Mouse (Mus musculus) midbrain, embryonic 15.5 days (tissue): ENCODE data around the gene Ifnab. TPM values are rescaled to one million over a fixed set of nuclear protein-coding genes. Genes with fewer than 3 reads are reported as not detected.

ENCODE experiments used
- ATAC-seq: fragments of 200-750 bp; cut with Nextera tagmentation; replicated peaks from 2 replicates; pipeline ENCODE4 v1.8.0; 2017; ENCODE audit warnings: moderate TSS enrichment
- H3K27ac ChIP-seq: fragments of 300-500 bp; sonication (generic); 2 replicates; pipeline ENCODE4 v1.5.1; 2015; ENCODE audit warnings: mild to moderate bottlenecking, inconsistent platforms
- H3K27me3 ChIP-seq: fragments of 300-500 bp; sonication (generic); replicated peaks from 2 replicates; pipeline ENCODE4 v1.6.1; 2015; ENCODE audit warnings: inconsistent platforms
- H3K36me3 ChIP-seq: fragments of 300-500 bp; sonication (generic); replicated peaks from 2 replicates; pipeline ENCODE4 v1.6.1; 2015; ENCODE audit warnings: inconsistent platforms
- H3K4me1 ChIP-seq: fragments of 300-500 bp; sonication (generic); 2 replicates; pipeline ENCODE4 v1.6.1; 2015; ENCODE audit warnings: inconsistent platforms
- H3K4me2 ChIP-seq: fragments of 300-500 bp; sonication (generic); 2 replicates; pipeline ENCODE4 v1.6.1; 2015; ENCODE audit warnings: inconsistent platforms, mild to moderate bottlenecking, moderate library complexity
- H3K4me3 ChIP-seq: fragments of 300-500 bp; sonication (generic); 2 replicates; pipeline ENCODE4 v1.5.1; 2015; ENCODE audit warnings: mild to moderate bottlenecking, inconsistent platforms
- H3K9ac ChIP-seq: fragments of 300-500 bp; sonication (generic); 2 replicates; pipeline ENCODE4 v1.6.1; 2015; ENCODE audit warnings: mild to moderate bottlenecking, inconsistent platforms
- H3K9me3 ChIP-seq: fragments of 300-500 bp; sonication (generic); 2 replicates; pipeline ENCODE4 v1.6.1; 2016; ENCODE audit warnings: inconsistent platforms
- WGBS: fragments of 180-500 bp; shearing (Covaris S2); methylation state at CpG from one replicate; pipeline ENCODE4 v1.1.7; 2015; ENCODE audit warnings: mixed read lengths; 5-methylcytosine and 5-hydroxymethylcytosine counted together
- polyA plus RNA-seq: library from polyadenylated mRNA; unstranded; fragments of >200 nt; fragmentation: Nextera tagmentation; extraction: Ambion mirVana; gene quantifications from 2 replicates; pipeline ENCODE4 v1.2.1, GENCODE M21; 2015

Gene Ifnab
- polyA plus RNA-seq = not detected in 2 replicates

DNA sequence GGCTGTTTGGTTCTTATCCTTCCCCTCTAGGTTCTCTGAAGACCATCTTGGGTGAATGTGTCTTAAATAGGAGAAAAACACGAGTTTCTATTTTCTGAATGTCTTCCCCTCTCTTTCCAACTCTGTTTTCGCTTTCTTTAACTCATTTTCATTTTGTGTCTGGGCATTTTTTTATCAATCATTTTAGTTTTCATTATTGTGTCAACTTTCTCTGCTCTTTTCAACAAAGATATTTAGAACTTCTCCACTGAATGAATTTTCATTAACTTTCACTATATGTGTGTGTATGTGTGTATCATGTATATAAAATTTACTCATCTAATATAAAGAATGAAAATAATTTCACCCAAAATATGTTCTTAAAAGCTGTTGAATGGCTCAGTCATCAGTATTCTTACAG lies at the start of gene Ifnab:
Gene Ifnab (minus strand): TSS at position 101 of the 400 bp plus-strand sequence.
- Histone ChIP-seq H3K4me2 (no peak within 1 kb of the TSS), H3K36me3 (no peaks in the 10 kb centered on the region), H3K4me1 (no peaks in the 10 kb centered on the region), H3K27ac (no peak within 1 kb of the TSS), H3K4me3 (no peak within 1 kb of the TSS), H3K9ac (no peak within 1 kb of the TSS), H3K27me3 (no peaks in the 10 kb centered on the region), H3K9me3 (no peaks in the 10 kb centered on the region)
- no peak for ATAC-seq
- 69% methylated on average over 2 of the region's 2 CpGs for WGBS

GRCm38 (mm10) chr4:88739036-88739435 lies 47.9 kb upstream of the Ifnab start:
- no peaks in the 10 kb centered on the region for H3K36me3 ChIP-seq

GRCm38 (mm10) chr4:88738480-88738879 lies 47.3 kb upstream of the Ifnab start:
- no peak for ATAC-seq
- H3K9me3 ChIP-seq = no peaks in the 10 kb centered on the region

More at GRCm38 (mm10) chr4:88739036-88739435, 47.9 kb upstream of the Ifnab start:
- H3K9ac ChIP-seq = no peak overlapping the region
- no peak overlapping the region for H3K4me3 ChIP-seq
- H3K4me1 ChIP-seq = no peaks in the 10 kb centered on the region
- no peak overlapping the region for H3K27ac ChIP-seq
- H3K27me3 ChIP-seq = no peaks in the 10 kb centered on the region
- H3K9me3 ChIP-seq = no peaks in the 10 kb centered on the region
- no peak overlapping the region for H3K4me2 ChIP-seq
- 90% methylated on average over 6 of the region's 6 CpGs for WGBS
- no peak for ATAC-seq

GRCm38 (mm10) chr4:88727324-88727723 lies 36.2 kb upstream of the Ifnab start:
- WGBS = 0% methylated on average over 1 of the region's 1 CpGs
- no peak for ATAC-seq

More at GRCm38 (mm10) chr4:88738480-88738879, 47.3 kb upstream of the Ifnab start:
- H3K4me3 ChIP-seq = no peak overlapping the region
- H3K4me2 ChIP-seq = no peak overlapping the region
- no peak overlapping the region for H3K27ac ChIP-seq
- no peaks in the 10 kb centered on the region for H3K27me3 ChIP-seq
- no peak overlapping the region for H3K9ac ChIP-seq
- WGBS = 5% methylated on average over 2 of the region's 2 CpGs
- no peaks in the 10 kb centered on the region for H3K4me1 ChIP-seq
- no peaks in the 10 kb centered on the region for H3K36me3 ChIP-seq

DNA sequence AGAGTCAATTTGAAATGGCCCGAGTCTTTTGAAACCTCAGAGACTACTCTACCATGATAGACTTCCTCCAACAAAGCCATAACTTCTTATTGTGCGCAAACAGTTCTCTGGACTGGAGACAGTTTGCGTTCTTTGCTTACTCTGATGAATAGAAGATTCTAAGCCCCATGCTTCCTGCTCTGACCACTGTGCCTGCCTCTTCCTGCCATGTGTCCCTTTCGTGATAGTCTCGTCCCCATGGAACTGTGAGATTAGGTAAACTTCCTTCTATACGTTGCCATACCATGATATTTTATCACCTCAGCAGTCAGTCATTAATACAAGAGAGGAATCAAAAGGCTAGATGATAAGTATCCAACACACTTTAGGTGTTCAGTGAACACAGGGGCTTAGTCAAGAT lies 35.6 kb upstream of the Ifnab start:
- H3K4me3 ChIP-seq = no peak overlapping the region
- H3K4me1 ChIP-seq = no peaks in the 10 kb centered on the region
- no peak for ATAC-seq
- H3K27ac ChIP-seq = no peak overlapping the region
- H3K36me3 ChIP-seq = no peaks in the 10 kb centered on the region
- H3K9ac ChIP-seq = no peak overlapping the region
- WGBS = 87% methylated on average over 6 of the region's 6 CpGs
- no peaks in the 10 kb centered on the region for H3K9me3 ChIP-seq
- no peak overlapping the region for H3K4me2 ChIP-seq
- no peaks in the 10 kb centered on the region for H3K27me3 ChIP-seq

More at GRCm38 (mm10) chr4:88727324-88727723, 36.2 kb upstream of the Ifnab start:
- Histone ChIP-seq H3K4me2 (no peak overlapping the region), H3K27me3 (no peaks in the 10 kb centered on the region), H3K9me3 (no peaks in the 10 kb centered on the region), H3K36me3 (no peaks in the 10 kb centered on the region), H3K9ac (no peak overlapping the region), H3K4me3 (no peak overlapping the region), H3K4me1 (no peaks in the 10 kb centered on the region), H3K27ac (no peak overlapping the region)

DNA sequence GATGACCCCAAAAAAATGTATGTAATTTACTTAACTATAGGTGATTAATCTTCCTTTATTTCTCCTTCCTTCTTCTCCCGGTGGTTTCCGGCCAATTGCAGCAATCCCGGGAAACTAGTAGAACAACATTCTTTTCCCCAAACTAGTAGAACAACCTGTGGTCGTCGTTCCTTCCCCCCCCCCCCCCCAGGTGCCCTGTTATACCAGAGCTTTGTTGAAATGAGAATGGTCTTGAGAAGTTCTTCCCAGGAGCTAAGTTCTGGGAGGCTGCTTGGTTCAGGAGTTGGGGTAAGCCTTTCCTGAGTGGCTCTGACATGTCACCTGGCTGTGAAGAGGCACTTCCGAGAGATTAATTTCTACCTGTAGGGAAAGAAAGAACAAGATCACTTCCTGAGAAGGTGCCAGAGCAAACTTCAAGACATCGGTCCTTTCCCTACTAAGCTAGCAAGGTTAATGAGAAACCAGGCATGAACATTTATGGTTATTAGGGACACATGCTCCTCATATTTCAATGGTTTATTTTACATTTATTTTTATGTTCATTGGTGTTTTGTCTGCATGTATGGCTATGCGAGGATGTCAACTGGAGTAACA lies 32.4 kb upstream of the Ifnab start:
- ATAC-seq = no peak
- Histone ChIP-seq H3K9ac (no peak overlapping the region), H3K27me3 (no peaks in the 10 kb centered on the region), H3K27ac (no peak overlapping the region), H3K4me3 (no peak overlapping the region), H3K9me3 (no peaks in the 10 kb centered on the region), H3K4me2 (no peak overlapping the region), H3K36me3 (0 out of 2 replicates have a peak, but pooled peaks cover 3% of the 10 kb centered on the region), H3K4me1 (peaks cover 27% of the 10 kb centered on the region)
- WGBS = 70% methylated on average over 8 of the region's 8 CpGs

DNA sequence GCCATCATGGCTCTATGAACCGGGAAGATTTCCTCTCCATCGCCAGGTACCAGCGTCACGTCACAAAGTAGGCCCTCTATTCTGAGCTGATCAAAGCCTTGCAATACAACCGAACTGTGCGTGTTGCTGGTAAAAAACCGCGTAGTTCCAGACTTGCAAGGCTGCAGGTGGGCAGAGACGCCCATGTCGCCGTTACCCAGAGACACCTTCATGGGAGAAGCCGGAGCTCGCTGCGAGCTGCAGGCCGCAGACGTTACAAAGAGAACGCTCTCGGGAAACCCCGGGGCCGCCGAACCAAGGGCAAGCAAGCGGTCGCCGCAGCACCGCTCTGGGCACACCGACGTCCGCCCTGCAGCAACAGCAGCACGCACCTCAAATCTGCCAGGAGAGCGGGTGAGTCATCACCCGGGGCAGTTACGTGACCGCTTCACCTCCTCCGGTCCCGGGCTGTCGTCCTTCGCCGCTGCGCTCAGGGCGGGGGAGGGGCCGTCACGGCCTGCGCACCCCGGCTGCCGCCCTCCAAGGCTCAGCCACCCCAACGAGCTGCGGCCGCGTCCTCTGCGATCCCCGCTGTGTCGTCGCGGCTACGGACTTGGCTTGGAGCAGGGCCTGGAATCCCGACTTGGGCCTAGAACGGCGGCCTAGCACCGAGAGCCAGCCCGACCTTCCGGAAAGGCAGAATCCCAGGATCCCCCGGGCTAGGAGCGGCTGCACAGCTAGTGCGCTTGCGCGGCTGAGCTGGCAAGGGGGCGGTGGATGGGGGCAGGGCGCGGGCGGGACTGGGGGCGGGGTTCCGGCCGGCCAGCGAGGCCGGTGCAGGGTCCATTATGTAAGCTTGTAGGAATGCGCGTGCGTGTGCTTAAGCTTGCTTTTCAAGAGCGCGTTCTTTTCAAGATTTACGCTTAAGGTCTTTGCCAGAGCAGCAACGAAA lies 30.9 kb upstream of the Ifnab start, which contains the start of the genes Gm26566 and Klhl9:
Gene Gm26566 (plus strand): TSS at position 15 of the 931 bp plus-strand sequence.
Gene Klhl9 (minus strand): TSS at position 675 of the 931 bp plus-strand sequence.
- WGBS = under 1% methylated on average over 81 of the region's 82 CpGs
- Histone ChIP-seq H3K4me2 (peak within 1 kb of the TSS; percentile 51), H3K4me3 (peak within 1 kb of the TSS; percentile 98), H3K9me3 (no peaks in the 10 kb centered on the region), H3K27me3 (no peaks in the 10 kb centered on the region), H3K4me1 (peaks cover 35% of the 10 kb centered on the region), H3K27ac (peak within 1 kb of the TSS; percentile 98), H3K36me3 (0 out of 2 replicates have a peak, but pooled peaks cover 3% of the 10 kb centered on the region), H3K9ac (peak within 1 kb of the TSS; percentile 99)
- ATAC-seq = peak; percentile 99

- H3K4me1 ChIP-seq = peaks cover 35% of the 10 kb centered on the region
- H3K27me3 ChIP-seq = no peaks in the 10 kb centered on the region
- H3K36me3 ChIP-seq = peaks cover 9% of the 10 kb centered on the region; the same call in 1 of the 2 replicates
- peak overlapping the region; percentile 27 for H3K4me3 ChIP-seq
- peak overlapping the region; percentile 53 for H3K4me2 ChIP-seq
- WGBS = 45% methylated on average over 1 of the region's 1 CpGs
- no peak for ATAC-seq
- no peaks in the 10 kb centered on the region for H3K9me3 ChIP-seq
- H3K27ac ChIP-seq = no peak overlapping the region
- no peak overlapping the region for H3K9ac ChIP-seq
Observed at GRCm38 (mm10) chr4:88718715-88719114, 27.6 kb upstream of the Ifnab start.

- Histone ChIP-seq H3K9me3 (no peaks in the 10 kb centered on the region), H3K4me2 (no peak overlapping the region), H3K4me1 (peaks cover 19% of the 10 kb centered on the region), H3K4me3 (no peak overlapping the region), H3K27me3 (no peaks in the 10 kb centered on the region), H3K36me3 (peaks cover 10% of the 10 kb centered on the region; the same call in 1 of the 2 replicates), H3K27ac (no peak overlapping the region), H3K9ac (no peak overlapping the region)
- no peak for ATAC-seq
Observed at GRCm38 (mm10) chr4:88715059-88715458, 23.9 kb upstream of the Ifnab start.

DNA sequence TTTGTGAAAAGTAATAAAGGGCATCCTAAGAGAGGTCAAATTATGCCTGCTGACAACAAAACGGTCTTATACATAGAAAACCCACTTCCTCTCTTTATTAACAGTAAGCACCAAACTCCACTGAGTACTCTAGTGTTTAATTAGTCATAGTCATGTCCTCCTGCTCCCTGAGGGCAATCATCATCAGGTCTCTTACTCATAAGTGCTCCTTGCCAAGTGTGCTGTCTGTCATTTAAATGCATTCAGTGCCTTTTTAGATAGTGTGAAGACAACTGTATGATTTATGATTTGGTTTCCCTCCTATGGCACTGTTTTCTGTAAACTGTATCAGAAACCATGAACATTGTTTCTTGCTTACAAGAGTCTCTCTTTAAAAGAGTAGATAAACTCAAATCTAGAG lies 23.1 kb upstream of the Ifnab start:
- no peak overlapping the region for H3K27ac ChIP-seq
- peaks cover 13% of the 10 kb centered on the region for H3K4me1 ChIP-seq
- no peak overlapping the region for H3K4me2 ChIP-seq
- H3K27me3 ChIP-seq = no peaks in the 10 kb centered on the region
- H3K9me3 ChIP-seq = no peaks in the 10 kb centered on the region
- 88% methylated on average over 1 of the region's 1 CpGs for WGBS
- ATAC-seq = no peak
- no peak overlapping the region for H3K9ac ChIP-seq
- H3K36me3 ChIP-seq = peaks cover 10% of the 10 kb centered on the region; the same call in 1 of the 2 replicates
- H3K4me3 ChIP-seq = no peak overlapping the region

GRCm38 (mm10) chr4:88707128-88707826 lies 16.1 kb upstream of the Ifnab start:
- Histone ChIP-seq H3K4me3 (no peak overlapping the region), H3K9me3 (no peaks in the 10 kb centered on the region), H3K36me3 (no peaks in the 10 kb centered on the region), H3K9ac (no peak overlapping the region), H3K4me1 (no peaks in the 10 kb centered on the region), H3K27ac (no peak overlapping the region), H3K27me3 (no peaks in the 10 kb centered on the region), H3K4me2 (no peak overlapping the region)
- WGBS = 83% methylated on average over 1 of the region's 1 CpGs
- ATAC-seq = no peak

DNA sequence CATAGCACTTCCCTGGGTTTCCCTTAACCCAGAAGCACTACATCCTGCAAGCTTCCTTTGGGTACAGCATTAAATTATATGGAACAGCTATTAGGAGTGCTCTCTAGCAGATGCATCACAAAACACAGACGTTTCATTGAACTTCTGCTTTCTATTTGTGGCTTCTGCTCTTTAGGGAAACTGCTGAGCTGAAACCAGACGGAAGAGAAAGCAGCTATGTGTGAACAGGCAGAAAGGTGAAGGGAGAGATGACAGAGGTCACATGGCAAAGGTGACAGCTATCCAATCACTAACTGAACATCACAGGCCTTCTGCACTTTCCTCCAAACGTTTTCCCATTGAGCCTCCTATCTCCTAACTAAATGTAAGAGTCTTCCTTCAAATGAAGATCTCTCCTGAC lies 14.8 kb upstream of the Ifnab start:
- Histone ChIP-seq H3K27me3 (no peaks in the 10 kb centered on the region), H3K36me3 (no peaks in the 10 kb centered on the region), H3K4me2 (no peak overlapping the region), H3K4me1 (no peaks in the 10 kb centered on the region), H3K27ac (no peak overlapping the region), H3K9ac (no peak overlapping the region), H3K4me3 (no peak overlapping the region), H3K9me3 (no peaks in the 10 kb centered on the region)
- no peak for ATAC-seq
- WGBS = 54% methylated on average over 3 of the region's 3 CpGs
